Mouse (Mus musculus): ENCODE measurements around the gene Ccdc40. TPM values are rescaled to one million over a fixed set of nuclear protein-coding genes. Genes with fewer than 3 reads are reported as not detected.

Ccdc40 gene
- polyA plus RNA-seq, 1 experiment from 2014 or later, result 14.1 TPM

DNA sequence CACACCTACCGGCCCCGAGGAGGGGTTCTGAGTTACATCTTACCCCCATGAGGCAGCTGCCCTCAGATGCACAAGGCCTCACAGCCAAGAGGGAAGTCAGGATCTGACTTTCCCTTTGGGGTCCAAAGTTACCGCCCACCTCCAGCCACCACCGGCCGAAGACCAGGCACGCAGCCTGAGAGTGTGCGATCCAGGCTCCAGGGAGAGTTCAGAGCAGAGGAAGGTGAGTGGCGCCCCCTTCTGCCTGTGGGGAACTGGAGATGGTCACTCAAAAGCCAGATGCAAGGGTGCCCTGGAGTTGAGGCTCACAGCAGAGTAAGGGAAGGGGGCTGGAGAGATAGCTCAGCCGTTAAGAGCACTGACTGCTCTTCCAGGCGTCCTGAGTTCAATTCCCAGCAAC lies 22.6 kb upstream of the Ccdc40 start:
- H3K9me3 ChIP-seq (ENCODE audit: control insufficient read depth, low read length), result no peaks in the 10 kb centered on the region
- peaks cover 40% of the 10 kb centered on the region for H3K36me3 ChIP-seq (replicated peaks; ENCODE audit: control insufficient read depth, insufficient read depth)
- H3K27ac ChIP-seq, result no peak overlapping the region
- WGBS, result 89% methylated on average over 10 of the region's 10 CpGs
- peaks cover 5% of the 10 kb centered on the region; the same call in 1 of the 2 replicates for H3K4me1 ChIP-seq (replicated peaks; ENCODE audit: control insufficient read depth, insufficient read depth, low read length)
- no peaks in the 10 kb centered on the region for H3K27me3 ChIP-seq (ENCODE audit: control insufficient read depth, insufficient read depth, low read length)
- no peak overlapping the region for H3K9ac ChIP-seq
- H3K4me2 ChIP-seq (replicated peaks), result no peak overlapping the region
- DNase-seq (ENCODE audit: low spot score) (no peak), ATAC-seq (ENCODE audit: low FRiP score) (no peak)
- H3K4me3 ChIP-seq (replicated peaks; ENCODE audit: low read length), result no peak overlapping the region

- peaks cover 40% of the 10 kb centered on the region for H3K36me3 ChIP-seq (replicated peaks; ENCODE audit: control insufficient read depth, insufficient read depth)
- H3K27me3 ChIP-seq (ENCODE audit: control insufficient read depth, insufficient read depth, low read length), result no peaks in the 10 kb centered on the region
- no peak overlapping the region for H3K27ac ChIP-seq
- no peak overlapping the region for H3K4me2 ChIP-seq (replicated peaks)
- H3K4me1 ChIP-seq (replicated peaks; ENCODE audit: control insufficient read depth, insufficient read depth, low read length), result peaks cover 6% of the 10 kb centered on the region; the same call in 1 of the 2 replicates
- H3K9me3 ChIP-seq (ENCODE audit: control insufficient read depth, low read length), result no peaks in the 10 kb centered on the region
- H3K4me3 ChIP-seq (replicated peaks; ENCODE audit: low read length), result no peak overlapping the region
- no peak for ATAC-seq (ENCODE audit: low FRiP score)
- WGBS, result 36% methylated on average over 5 of the region's 5 CpGs
- H3K9ac ChIP-seq, result no peak overlapping the region
- DNase-seq (ENCODE audit: low spot score), result no peak
These were observed 21.8 kb upstream of the Ccdc40 start for GRCm38 (mm10) chr11:119206562-119206961.

- WGBS, result 59% methylated on average over 6 of the region's 6 CpGs
- DNase-seq (ENCODE audit: low spot score), result no peak
- Histone ChIP-seq H3K9ac (no peak overlapping the region), H3K9me3 (ENCODE audit: control insufficient read depth, low read length) (no peaks in the 10 kb centered on the region), H3K4me3 (replicated peaks; ENCODE audit: low read length) (no peak overlapping the region), H3K27ac (no peak overlapping the region), H3K4me2 (replicated peaks) (no peak overlapping the region), H3K4me1 (replicated peaks; ENCODE audit: control insufficient read depth, insufficient read depth, low read length) (peaks cover 6% of the 10 kb centered on the region; the same call in 1 of the 2 replicates), H3K27me3 (ENCODE audit: control insufficient read depth, insufficient read depth, low read length) (no peaks in the 10 kb centered on the region), H3K36me3 (replicated peaks; ENCODE audit: control insufficient read depth, insufficient read depth) (peaks cover 40% of the 10 kb centered on the region)
- ATAC-seq (ENCODE audit: low FRiP score), result no peak
These were observed 20.4 kb upstream of the Ccdc40 start for GRCm38 (mm10) chr11:119207986-119208385.

DNA sequence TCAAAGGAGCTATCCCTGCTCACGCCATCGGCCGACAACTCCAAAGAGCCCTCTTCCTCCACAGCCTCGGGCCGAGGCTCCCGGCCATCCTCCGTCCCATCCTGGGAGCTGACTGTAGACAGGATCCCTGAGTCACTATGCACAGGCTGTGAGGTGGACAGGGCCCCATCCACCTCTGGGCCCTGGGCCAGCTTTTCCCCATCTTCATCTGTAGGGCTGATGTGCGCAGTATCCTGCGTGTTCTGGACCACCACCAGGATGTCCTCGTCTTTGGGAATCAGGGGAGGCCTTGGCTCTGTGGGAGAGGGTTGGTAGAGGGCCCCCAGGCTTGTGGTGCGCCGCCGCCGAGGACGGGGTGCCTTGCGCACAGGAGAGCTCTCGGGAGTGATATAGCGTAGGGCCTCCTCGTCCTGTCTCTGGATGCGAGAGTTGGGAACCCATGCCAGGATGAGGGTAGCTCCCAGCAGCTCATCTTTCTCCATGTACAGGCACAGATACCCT lies 19.5 kb upstream of the Ccdc40 start:
- no peak overlapping the region for H3K9ac ChIP-seq
- H3K4me2 ChIP-seq (replicated peaks), result no peak overlapping the region
- H3K9me3 ChIP-seq (ENCODE audit: control insufficient read depth, low read length), result no peaks in the 10 kb centered on the region
- peaks cover 6% of the 10 kb centered on the region; the same call in 1 of the 2 replicates for H3K4me1 ChIP-seq (replicated peaks; ENCODE audit: control insufficient read depth, insufficient read depth, low read length)
- no peak overlapping the region; the same call in 1 of the 2 replicates for H3K27ac ChIP-seq
- DNase-seq (ENCODE audit: low spot score) (no peak), ATAC-seq (ENCODE audit: low FRiP score) (peak; percentile 4; the same call in 1 of the 2 replicates)
- 88% methylated on average over 20 of the region's 20 CpGs for WGBS
- no peaks in the 10 kb centered on the region for H3K27me3 ChIP-seq (ENCODE audit: control insufficient read depth, insufficient read depth, low read length)
- no peak overlapping the region for H3K4me3 ChIP-seq (replicated peaks; ENCODE audit: low read length)
- H3K36me3 ChIP-seq (replicated peaks; ENCODE audit: control insufficient read depth, insufficient read depth), result peaks cover 40% of the 10 kb centered on the region

GRCm38 (mm10) chr11:119209371-119210025 lies 18.9 kb upstream of the Ccdc40 start:
- peak; percentile 38; the same call in 1 of the 2 replicates for ATAC-seq (ENCODE audit: low FRiP score)
- Histone ChIP-seq H3K4me2 (replicated peaks) (no peak overlapping the region), H3K9me3 (ENCODE audit: control insufficient read depth, low read length) (no peaks in the 10 kb centered on the region), H3K4me1 (replicated peaks; ENCODE audit: control insufficient read depth, insufficient read depth, low read length) (peaks cover 10% of the 10 kb centered on the region; the same call in 1 of the 2 replicates), H3K27ac (no peak overlapping the region; the same call in 1 of the 2 replicates), H3K36me3 (replicated peaks; ENCODE audit: control insufficient read depth, insufficient read depth) (peaks cover 40% of the 10 kb centered on the region), H3K9ac (no peak overlapping the region), H3K27me3 (ENCODE audit: control insufficient read depth, insufficient read depth, low read length) (no peaks in the 10 kb centered on the region), H3K4me3 (replicated peaks; ENCODE audit: low read length) (no peak overlapping the region)
- 58% methylated on average over 10 of the region's 10 CpGs for WGBS
- peak; percentile 68 for DNase-seq (ENCODE audit: low spot score)

DNA sequence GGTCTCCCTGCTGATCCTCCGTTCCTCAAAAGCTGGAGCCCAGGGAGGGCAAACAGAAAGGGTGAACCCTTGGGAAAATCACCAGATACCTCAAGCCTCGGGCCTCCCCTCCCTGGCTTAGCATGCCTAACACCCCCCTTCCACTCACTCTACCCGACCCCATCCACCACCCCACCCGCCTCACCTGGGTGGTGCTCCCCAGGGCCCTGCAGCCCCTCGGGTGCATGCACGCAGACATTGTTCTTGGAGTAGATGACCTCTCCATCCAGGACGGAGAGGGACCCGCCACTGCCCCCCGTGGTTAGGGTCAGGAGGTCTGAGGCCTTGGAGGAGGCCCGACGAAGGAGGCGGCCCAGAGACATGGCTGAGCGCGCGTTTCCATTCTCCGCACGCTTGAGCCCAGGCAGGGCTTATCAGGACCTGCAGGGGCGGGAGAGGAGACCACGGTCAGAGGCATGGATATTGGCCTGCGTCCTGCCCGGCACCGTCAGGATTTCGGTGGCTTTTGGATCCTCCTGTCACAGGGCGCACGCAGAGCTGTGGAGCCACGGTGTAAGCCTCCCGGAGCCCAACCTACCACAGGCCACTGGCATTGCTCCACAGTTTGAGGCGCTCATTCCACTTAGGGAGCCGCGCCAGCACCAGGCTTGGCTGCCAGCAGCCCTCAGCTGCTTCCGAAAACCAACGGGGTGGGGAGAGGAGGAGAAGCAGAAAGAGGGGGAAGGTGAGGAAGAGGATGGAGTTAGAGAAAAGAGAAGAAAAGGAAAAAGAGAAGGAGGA lies 17.9 kb upstream of the Ccdc40 start:
- H3K36me3 ChIP-seq (replicated peaks; ENCODE audit: control insufficient read depth, insufficient read depth), result peaks cover 30% of the 10 kb centered on the region
- H3K4me3 ChIP-seq (replicated peaks; ENCODE audit: low read length), result no peak overlapping the region
- ATAC-seq (ENCODE audit: low FRiP score) (no peak), DNase-seq (ENCODE audit: low spot score) (peak; percentile 69)
- H3K27me3 ChIP-seq (ENCODE audit: control insufficient read depth, insufficient read depth, low read length), result no peaks in the 10 kb centered on the region
- peak overlapping the region; percentile 3; the same call in 1 of the 2 replicates for H3K27ac ChIP-seq
- peaks cover 21% of the 10 kb centered on the region for H3K4me1 ChIP-seq (replicated peaks; ENCODE audit: control insufficient read depth, insufficient read depth, low read length)
- H3K4me2 ChIP-seq (replicated peaks), result no peak overlapping the region
- H3K9me3 ChIP-seq (ENCODE audit: control insufficient read depth, low read length), result no peaks in the 10 kb centered on the region
- H3K9ac ChIP-seq, result no peak overlapping the region
- WGBS, result 58% methylated on average over 32 of the region's 32 CpGs

DNA sequence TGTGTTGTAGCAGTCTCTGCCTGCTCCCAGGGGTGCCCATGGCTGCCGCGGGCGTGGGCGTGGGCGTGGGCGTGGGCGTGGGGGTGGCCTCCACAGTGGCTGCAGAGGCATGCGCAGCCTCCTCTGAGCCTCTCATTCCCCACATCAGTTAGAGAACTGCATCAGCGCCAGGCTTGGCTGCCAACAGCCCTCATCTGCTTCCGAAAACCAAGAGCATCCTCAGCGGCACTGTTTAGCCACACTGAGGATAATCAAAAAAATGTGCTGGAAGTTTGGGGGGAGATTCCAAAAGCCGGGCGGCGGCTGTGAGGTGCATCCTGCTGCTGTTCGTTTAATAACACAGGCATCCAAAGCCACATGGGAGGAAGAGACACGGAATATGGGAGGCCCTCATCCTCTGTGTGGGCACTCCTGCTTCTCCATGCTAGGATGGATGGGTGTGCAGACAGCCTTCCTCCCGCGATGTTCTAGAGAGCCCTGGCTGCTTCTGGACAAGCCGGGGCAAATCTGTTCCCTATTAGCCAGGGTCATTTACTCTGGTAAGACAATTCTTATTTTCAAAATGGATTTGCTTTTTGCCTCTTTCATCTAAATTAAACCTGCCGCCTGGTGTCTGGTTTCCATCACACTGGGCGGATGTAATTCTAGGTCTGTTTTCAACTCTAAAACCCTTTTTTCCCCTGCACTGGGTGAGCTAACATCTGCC lies 16.6 kb upstream of the Ccdc40 start:
- Histone ChIP-seq H3K9me3 (ENCODE audit: control insufficient read depth, low read length) (no peaks in the 10 kb centered on the region), H3K36me3 (replicated peaks; ENCODE audit: control insufficient read depth, insufficient read depth) (peaks cover 23% of the 10 kb centered on the region), H3K27me3 (ENCODE audit: control insufficient read depth, insufficient read depth, low read length) (no peaks in the 10 kb centered on the region), H3K4me2 (replicated peaks) (no peak overlapping the region), H3K4me1 (replicated peaks; ENCODE audit: control insufficient read depth, insufficient read depth, low read length) (peaks cover 33% of the 10 kb centered on the region), H3K4me3 (replicated peaks; ENCODE audit: low read length) (no peak overlapping the region), H3K9ac (no peak overlapping the region), H3K27ac (no peak overlapping the region)
- ATAC-seq (ENCODE audit: low FRiP score) (no peak), DNase-seq (ENCODE audit: low spot score) (no peak)
- 86% methylated on average over 21 of the region's 21 CpGs for WGBS

GRCm38 (mm10) chr11:119213166-119213885 lies 15.0 kb upstream of the Ccdc40 start:
- H3K4me1 ChIP-seq (replicated peaks; ENCODE audit: control insufficient read depth, insufficient read depth, low read length), result peaks cover 39% of the 10 kb centered on the region
- no peak for ATAC-seq (ENCODE audit: low FRiP score)

More at GRCm38 (mm10) chr11:119213166-119213885, 15.0 kb upstream of the Ccdc40 start:
- DNase-seq (ENCODE audit: low spot score), result no peak
- Histone ChIP-seq H3K9me3 (ENCODE audit: control insufficient read depth, low read length) (no peaks in the 10 kb centered on the region), H3K27ac (no peak overlapping the region), H3K4me3 (replicated peaks; ENCODE audit: low read length) (no peak overlapping the region), H3K9ac (no peak overlapping the region), H3K4me2 (replicated peaks) (no peak overlapping the region), H3K27me3 (ENCODE audit: control insufficient read depth, insufficient read depth, low read length) (no peaks in the 10 kb centered on the region), H3K36me3 (replicated peaks; ENCODE audit: control insufficient read depth, insufficient read depth) (peaks cover 8% of the 10 kb centered on the region; the same call in 1 of the 2 replicates)
- 59% methylated on average over 19 of the region's 19 CpGs for whole genome bisulfite sequencing
